Mouse (Mus musculus) CH12.LX (cell line): ENCODE results near the gene Tbca. TPM values are rescaled to one million over a fixed set of nuclear protein-coding genes. Genes with fewer than 3 reads are reported as not detected.

ENCODE experiments used
- DNase-seq: peaks from one replicate; pipeline ENCODE4 v3.0.0-alpha.2; 2013; ENCODE audit errors: extremely low read depth
- H3K27ac ChIP-seq: 2 replicates; pipeline ENCODE4 v1.5.1; 2012; ENCODE audit warnings: low read depth, mild to moderate bottlenecking, control low read depth, moderate library complexity; ENCODE audit not compliant: insufficient read depth
- H3K27me3 ChIP-seq: replicated peaks from 2 replicates; pipeline ENCODE3; 2012; ENCODE audit warnings: inconsistent platforms
- H3K36me3 ChIP-seq, 2 experiments: replicated peaks in 1 of 2; 2 replicates each; pipeline versions ENCODE3 to v1.6.1; 2012; ENCODE audit warnings: inconsistent platforms in 1 of 2, low read length in 1 of 2, mild to moderate bottlenecking in 1 of 2, mixed read lengths in 1 of 2, moderate library complexity in 1 of 2; ENCODE audit not compliant: control insufficient read depth in 1 of 2, insufficient read depth in 1 of 2
- H3K4me1 ChIP-seq, 2 experiments: 2 replicates each; pipeline ENCODE4 v1.6.1; 2012; ENCODE audit warnings: inconsistent platforms in 1 of 2, moderate library complexity in 1 of 2; ENCODE audit not compliant: insufficient read depth in 2 of 2, control insufficient read depth in 1 of 2
- H3K4me2 ChIP-seq: 2 replicates; pipeline ENCODE4 v1.6.1; 2012; ENCODE audit warnings: low read depth, mild to moderate bottlenecking, control low read depth; ENCODE audit not compliant: poor library complexity, insufficient read depth, severe bottlenecking
- H3K4me3 ChIP-seq, 3 experiments: fragments of 150-350 bp in 1 of 3; sonication (generic) in 1 of 3; replicated peaks in 1 of 3; 2 replicates each; pipeline versions ENCODE3 to v1.5.1; 2011 to 2012; ENCODE audit warnings: low read depth in 2 of 3, low read length in 2 of 3, mild to moderate bottlenecking in 2 of 3, moderate library complexity in 2 of 3, control low read depth in 1 of 3, improper control_type of control experiment in 1 of 3, inconsistent platforms in 1 of 3, mixed read lengths in 1 of 3; ENCODE audit not compliant: poor library complexity in 1 of 3
- H3K79me2 ChIP-seq: replicated peaks from 2 replicates; pipeline ENCODE4 v1.6.1; 2012; ENCODE audit warnings: mild to moderate bottlenecking, moderate library complexity; ENCODE audit not compliant: control insufficient read depth, poor library complexity, insufficient read depth, severe bottlenecking; ENCODE audit errors: extremely low read depth
- H3K9ac ChIP-seq: 2 replicates; pipeline ENCODE4 v1.6.1; 2012; ENCODE audit warnings: low read depth, mild to moderate bottlenecking, control low read depth, moderate library complexity; ENCODE audit not compliant: insufficient read depth
- H3K9me3 ChIP-seq: replicated peaks from 2 replicates; pipeline ENCODE3; 2012; ENCODE audit warnings: low read length, inconsistent platforms, mixed read lengths
- BHLHE40 ChIP-seq: IDR thresholded peaks from 2 replicates; pipeline ENCODE4 v1.6.1; 2011; ENCODE audit warnings: mild to moderate bottlenecking, low read depth, low read length, improper control_type of control experiment
- CHD1 ChIP-seq: IDR thresholded peaks from 2 replicates; pipeline ENCODE4 v1.6.1; 2012; ENCODE audit warnings: low read depth, low read length, improper control_type of control experiment, inconsistent platforms
- CTCF ChIP-seq, 2 experiments: IDR thresholded peaks in 1 of 2; conservative IDR thresholded peaks in 1 of 2; 2 replicates each; pipeline ENCODE4 v1.5.1; 2011 to 2012; ENCODE audit warnings: low read depth in 2 of 2, low read length in 2 of 2, improper control_type of control experiment in 1 of 2, inconsistent platforms in 1 of 2, mild to moderate bottlenecking in 1 of 2, moderate library complexity in 1 of 2
- ELF1 ChIP-seq: IDR thresholded peaks from 2 replicates; pipeline ENCODE4 v1.6.1; 2014; ENCODE audit warnings: low read depth, mild to moderate bottlenecking, inconsistent platforms, low read length, improper control_type of control experiment
- ETS1 ChIP-seq: conservative IDR thresholded peaks from 2 replicates; pipeline ENCODE4 v1.6.1; 2012; ENCODE audit warnings: low read depth, mild to moderate bottlenecking, inconsistent platforms, low read length, improper control_type of control experiment, moderate library complexity
- GABPA ChIP-seq: IDR thresholded peaks from 2 replicates; pipeline ENCODE4 v1.6.1; 2012; ENCODE audit warnings: low read depth, low read length, improper control_type of control experiment, inconsistent platforms; ENCODE audit not compliant: insufficient replicate concordance
- IRF4 ChIP-seq: IDR thresholded peaks from 2 replicates; pipeline ENCODE4 v1.6.1; 2014; ENCODE audit warnings: low read depth, mild to moderate bottlenecking, inconsistent platforms, low read length, improper control_type of control experiment
- JUN ChIP-seq: IDR thresholded peaks from 2 replicates; pipeline ENCODE4 v1.6.1; 2011; ENCODE audit warnings: low read depth, mild to moderate bottlenecking, low read length, improper control_type of control experiment, moderate library complexity; ENCODE audit not compliant: insufficient read depth
- MEF2A ChIP-seq: IDR thresholded peaks from 2 replicates; pipeline ENCODE4 v1.6.1; 2014; ENCODE audit warnings: low read depth, mild to moderate bottlenecking, inconsistent platforms, low read length, improper control_type of control experiment, borderline replicate concordance
- MXI1 ChIP-seq: IDR thresholded peaks from 2 replicates; pipeline ENCODE4 v1.6.1; 2011; ENCODE audit warnings: mild to moderate bottlenecking, low read depth, low read length, improper control_type of control experiment
- NRF1 ChIP-seq: IDR thresholded peaks from 2 replicates; pipeline ENCODE4 v1.6.1; 2014; ENCODE audit warnings: low read depth, mild to moderate bottlenecking, inconsistent platforms, low read length, improper control_type of control experiment, moderate library complexity
- PAX5 ChIP-seq: IDR thresholded peaks from 2 replicates; pipeline ENCODE4 v1.6.1; 2012; ENCODE audit warnings: low read length, inconsistent platforms, mixed read lengths
- POLR2A ChIP-seq: IDR thresholded peaks from 2 replicates; pipeline ENCODE4 v1.6.1; 2011; ENCODE audit warnings: low read depth, mild to moderate bottlenecking, improper control_type of control experiment, low read length
- POLR2AphosphoS2 ChIP-seq: IDR thresholded peaks from 2 replicates; pipeline ENCODE4 v1.6.1; 2011; ENCODE audit warnings: low read depth, low read length, improper control_type of control experiment
- RCOR1 ChIP-seq: conservative IDR thresholded peaks from 2 replicates; pipeline ENCODE4 v1.6.1; 2012; ENCODE audit warnings: low read depth, mild to moderate bottlenecking, inconsistent platforms, low read length, improper control_type of control experiment
- TBP ChIP-seq: conservative IDR thresholded peaks from 2 replicates; pipeline ENCODE4 v1.6.1; 2011; ENCODE audit warnings: low read depth, low read length, improper control_type of control experiment
- TCF12 ChIP-seq: IDR thresholded peaks from 2 replicates; pipeline ENCODE4 v1.6.1; 2014; ENCODE audit warnings: low read depth, mild to moderate bottlenecking, inconsistent platforms, low read length, improper control_type of control experiment
- UBTF ChIP-seq: IDR thresholded peaks from 2 replicates; pipeline ENCODE4 v1.6.1; 2012; ENCODE audit warnings: low read depth, mild to moderate bottlenecking, inconsistent platforms, low read length, improper control_type of control experiment, moderate library complexity
- USF1 ChIP-seq: IDR thresholded peaks from 2 replicates; pipeline ENCODE4 v1.6.1; 2014; ENCODE audit warnings: low read depth, mild to moderate bottlenecking, inconsistent platforms, low read length, improper control_type of control experiment
- ZC3H11A ChIP-seq: IDR thresholded peaks from 2 replicates; pipeline ENCODE4 v1.6.1; 2012; ENCODE audit warnings: low read depth, mild to moderate bottlenecking, inconsistent platforms, low read length, improper control_type of control experiment
- ZKSCAN1 ChIP-seq: IDR thresholded peaks from 2 replicates; pipeline ENCODE4 v1.6.1; 2012; ENCODE audit warnings: low read depth, inconsistent platforms, low read length, improper control_type of control experiment, borderline replicate concordance
- ZNF384 ChIP-seq: IDR thresholded peaks from 2 replicates; pipeline ENCODE4 v1.6.1; 2012; ENCODE audit warnings: low read depth, low read length, improper control_type of control experiment, inconsistent platforms
- dilution Hi-C: fragments of 300-500 bp; cut with MboI; formaldehyde crosslinking; loops from 2 replicates; pipeline ENCODE4 v1.14.3; 2020; ENCODE audit warnings: low sequenced_read_pairs; ENCODE audit not compliant: extremely low pct_unique_long_range_greater_than_20kb, extremely low pct_ligation_motif_present
- in situ Hi-C: fragments of 300-500 bp; cut with MboI; formaldehyde crosslinking; loops from 3 replicates; pipeline ENCODE4 v1.14.3; 2019; ENCODE audit warnings: low sequenced_read_pairs, low pct_ligation_motif_present, low pct_unique_long_range_greater_than_20kb, mixed read lengths
- polyA plus RNA-seq: library from polyadenylated mRNA; unstranded; fragments of >175 nt; gene quantifications from 2 replicates; pipeline ENCODE4 v1.2.1, GENCODE M21; 2012; ENCODE audit warnings: low read depth; ENCODE audit not compliant: insufficient read length
- total RNA-seq, 2 experiments: library from RNA; depleted of rRNA; stranded (reverse); fragments of 300-350 nt in 1 of 2; fragments of >200 nt in 1 of 2; gene quantifications; 2 replicates each; pipeline ENCODE4 v1.2.3; 2012 to 2014

The Tbca gene
- total and polyA plus RNA-seq, 3 experiments: 141 to 552 (median 196) TPM

GRCm38 (mm10) chr13:94858016-94858575, 69.4 kb downstream of the Tbca start:
- dilution Hi-C loops (no loop called here), in situ Hi-C loops (no loop called here)
- no peak overlapping the region for H3K4me3 ChIP-seq
- DNase-seq: no peak
- no peak overlapping the region for H3K4me2 ChIP-seq
- no peaks in the 10 kb centered on the region for H3K27me3 ChIP-seq
- H3K4me1 ChIP-seq: peaks cover 0 to 31% of the 10 kb centered on the region in 2 experiments; a peak in 3 of 4 replicates
- H3K9me3 ChIP-seq: no peaks in the 10 kb centered on the region
- H3K9ac ChIP-seq: no peak overlapping the region
- H3K27ac ChIP-seq: no peak overlapping the region
- TF ChIP-seq NRF1: no peak
- TF ChIP-seq BHLHE40: no peak
- no peak for TF ChIP-seq PAX5
- TF ChIP-seq TBP: no peak
- TF ChIP-seq MEF2A: no peak
- no peak for TF ChIP-seq ETS1
- TF ChIP-seq CHD1: no peak
- no peak for TF ChIP-seq ZKSCAN1
- no peak for TF ChIP-seq ZNF384
- no peak for TF ChIP-seq TCF12
- TF ChIP-seq JUN: no peak
- TF ChIP-seq RCOR1: no peak
- no peak for TF ChIP-seq MXI1
- no peak for TF ChIP-seq ZC3H11A
- TF ChIP-seq ELF1: no peak
- TF ChIP-seq CTCF (conservative IDR thresholded peaks at IDR 0.05 in 1 of 2, IDR thresholded peaks at IDR 0.05 in 1 of 2; ENCODE audit: low read depth in 2 of 2, low read length in 2 of 2): no peak
- TF ChIP-seq POLR2AphosphoS2: no peak
- TF ChIP-seq IRF4: no peak
- TF ChIP-seq GABPA: no peak
- H3K79me2 ChIP-seq: no peaks in the 10 kb centered on the region
- H3K36me3 ChIP-seq: no peaks in the 10 kb centered on the region

- dilution Hi-C loops: no loop called here
- H3K9ac ChIP-seq: no peak overlapping the region
- H3K36me3 ChIP-seq: no peaks in the 10 kb centered on the region
- H3K27me3 ChIP-seq: no peaks in the 10 kb centered on the region
- no peak overlapping the region for H3K4me3 ChIP-seq
- no peak for TF ChIP-seq USF1
- TF ChIP-seq UBTF: no peak
- TF ChIP-seq POLR2A: no peak
- no peak overlapping the region for H3K27ac ChIP-seq
- H3K4me1 ChIP-seq: peaks cover 0 to 33% of the 10 kb centered on the region in 2 experiments; a peak in 3 of 4 replicates
- H3K4me2 ChIP-seq: no peak overlapping the region
- no peak for DNase-seq
- in situ Hi-C loops: no loop called here
- H3K9me3 ChIP-seq: no peaks in the 10 kb centered on the region
- H3K79me2 ChIP-seq: no peaks in the 10 kb centered on the region
These were observed 70.5 kb downstream of the Tbca start for GRCm38 (mm10) chr13:94859256-94859655.
